Mouse (Mus musculus): Measurements from ENCODE around the gene Trp73.

- TF ChIP-seq POLR2A (IDR thresholded peaks at IDR 0.05; ENCODE audit: borderline replicate concordance, control insufficient read depth, low read depth, low read length) (no peak), CTCF (IDR thresholded peaks at IDR 0.05; ENCODE audit: control insufficient read depth, insufficient read depth, low read length) (no peak)
Observed at GRCm38 (mm10) chr4:154007759-154008158, 132.2 kb downstream of the Trp73 start.

Data from bone marrow, adult 2 months (tissue).